Mouse (Mus musculus) embryonic fibroblast, embryonic 13.5 days (primary cell): ENCODE data around the gene Trmt10a. TPM values are rescaled to one million over a fixed set of nuclear protein-coding genes. Genes with fewer than 3 reads are reported as not detected.
"Not testable (repeated sequence)": the region's sequence is repeated elsewhere in the genome, so short reads cannot be mapped to it uniquely, and the experiment has no call there.

Experiments
- H3K27ac ChIP-seq: 2 replicates; pipeline ENCODE4 v1.5.1; 2012; ENCODE audit warnings: low read length, control low read depth, inconsistent platforms; ENCODE audit not compliant: insufficient read depth
- H3K4me1 ChIP-seq: 2 replicates; pipeline ENCODE4 v1.6.1; 2011; ENCODE audit warnings: low read length; ENCODE audit not compliant: control insufficient read depth, insufficient read depth
- H3K4me3 ChIP-seq: 2 replicates; pipeline ENCODE4 v1.5.1; 2011; ENCODE audit warnings: mild to moderate bottlenecking, control low read depth, low read length; ENCODE audit not compliant: insufficient read depth
- CTCF ChIP-seq: IDR thresholded peaks from 2 replicates; pipeline ENCODE4 v1.5.1; 2011; ENCODE audit warnings: mild to moderate bottlenecking, control low read depth, low read length, moderate library complexity, borderline replicate concordance; ENCODE audit not compliant: insufficient read depth
- POLR2A ChIP-seq: IDR thresholded peaks from 2 replicates; pipeline ENCODE4 v1.6.1; 2011; ENCODE audit warnings: low read depth, mild to moderate bottlenecking, control low read depth, low read length, moderate library complexity
- polyA plus RNA-seq: library from polyadenylated mRNA; stranded (reverse); fragments of >200 nt; gene quantifications from 2 replicates; pipeline ENCODE4 v1.2.4, GENCODE M21; 2011; ENCODE audit warnings: low read depth; ENCODE audit not compliant: missing spikeins, insufficient read length

Gene Trmt10a
- polyA plus RNA-seq, 1 experiment: 16.1 TPM

DNA sequence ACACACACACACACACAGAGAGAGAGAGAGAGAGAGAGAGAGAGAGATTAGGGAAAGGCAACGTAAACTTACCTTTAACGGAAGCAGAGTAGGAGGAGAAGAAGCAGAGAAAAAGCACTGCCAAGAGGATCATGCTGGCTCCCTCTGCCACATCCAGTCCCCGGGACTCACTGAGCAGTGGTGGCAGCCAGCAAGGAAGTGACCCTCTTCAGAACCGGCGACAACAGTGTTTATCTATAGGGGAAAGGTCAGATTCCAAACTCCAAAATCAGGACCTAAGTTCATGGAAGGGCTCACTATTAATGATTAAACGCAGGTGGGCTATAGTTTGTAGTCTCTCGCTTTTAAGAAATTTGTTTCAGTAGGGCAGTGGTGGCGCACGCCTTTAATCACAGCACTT, 12.1 kb upstream of the Trmt10a start:
- no peak overlapping the region for H3K27ac ChIP-seq
- H3K4me1 ChIP-seq: no peaks in the 10 kb centered on the region
- TF ChIP-seq POLR2A (no peak), CTCF (no peak)
- H3K4me3 ChIP-seq: no peak overlapping the region

DNA sequence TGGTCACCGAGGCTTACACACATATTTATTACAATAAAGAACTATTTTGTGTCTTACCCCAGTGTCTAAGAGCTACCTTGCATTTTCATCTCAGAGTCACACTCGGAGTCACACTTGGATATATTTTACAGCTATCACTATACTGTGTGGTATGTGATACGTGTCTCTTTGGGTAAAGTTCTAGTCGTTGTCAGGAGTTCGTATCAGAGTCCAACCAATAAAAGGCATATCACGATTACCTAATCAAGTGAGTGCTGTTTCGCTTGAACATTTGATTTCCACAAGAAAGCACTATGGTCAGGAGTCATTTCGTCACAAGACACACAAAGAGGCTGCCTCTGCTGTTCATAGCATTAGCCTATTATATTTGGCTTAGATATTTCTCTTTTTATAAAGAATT, 9.8 kb upstream of the Trmt10a start:
- no peak for TF ChIP-seq POLR2A
- TF ChIP-seq CTCF: no peak
- Histone ChIP-seq H3K4me3 (no peak overlapping the region), H3K4me1 (no peaks in the 10 kb centered on the region), H3K27ac (no peak overlapping the region)

DNA sequence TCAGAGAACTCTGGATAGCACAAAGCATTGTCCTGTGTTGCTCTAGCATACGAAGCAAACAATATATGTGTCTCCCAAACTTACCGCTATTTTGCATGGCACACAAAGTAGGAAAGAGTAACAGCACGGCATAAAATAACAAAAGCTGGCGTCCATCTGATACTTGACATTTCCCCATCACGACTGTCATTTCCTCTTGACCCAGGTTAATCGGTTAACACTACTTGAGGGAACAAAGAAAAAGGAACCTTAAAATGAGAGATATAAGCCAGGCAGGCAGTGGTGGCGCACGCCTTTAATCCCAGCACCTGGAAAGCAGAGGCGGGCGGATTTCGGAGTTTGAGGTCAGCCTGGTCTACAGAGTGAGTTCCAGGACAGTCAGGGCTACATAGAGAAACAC, 9.3 kb upstream of the Trmt10a start:
- Histone ChIP-seq H3K4me1 (no peaks in the 10 kb centered on the region), H3K4me3 (no peak overlapping the region), H3K27ac (no peak overlapping the region)
- TF ChIP-seq POLR2A (no peak), CTCF (no peak)

DNA sequence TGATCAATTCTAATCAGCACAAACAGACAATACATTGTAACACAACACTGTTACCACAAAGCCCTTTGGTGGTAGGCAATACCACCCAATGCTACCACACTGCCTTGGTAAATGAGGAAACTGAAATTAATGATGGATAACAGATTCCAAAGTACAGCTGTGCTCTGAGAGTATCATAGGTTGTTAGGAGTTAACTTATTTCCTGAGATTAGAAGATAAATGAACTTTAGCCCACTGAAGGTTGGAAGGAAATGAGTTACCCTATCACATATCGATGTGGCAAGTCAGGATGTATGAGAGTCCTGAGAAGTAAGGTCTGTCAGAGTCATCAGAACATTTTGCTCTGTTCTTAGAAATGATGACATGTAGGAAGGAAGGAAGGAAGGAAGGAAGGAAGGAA, 8.7 kb upstream of the Trmt10a start:
- TF ChIP-seq CTCF (no peak), POLR2A (no peak)
- Histone ChIP-seq H3K27ac (no peak overlapping the region), H3K4me1 (no peaks in the 10 kb centered on the region), H3K4me3 (no peak overlapping the region)

DNA sequence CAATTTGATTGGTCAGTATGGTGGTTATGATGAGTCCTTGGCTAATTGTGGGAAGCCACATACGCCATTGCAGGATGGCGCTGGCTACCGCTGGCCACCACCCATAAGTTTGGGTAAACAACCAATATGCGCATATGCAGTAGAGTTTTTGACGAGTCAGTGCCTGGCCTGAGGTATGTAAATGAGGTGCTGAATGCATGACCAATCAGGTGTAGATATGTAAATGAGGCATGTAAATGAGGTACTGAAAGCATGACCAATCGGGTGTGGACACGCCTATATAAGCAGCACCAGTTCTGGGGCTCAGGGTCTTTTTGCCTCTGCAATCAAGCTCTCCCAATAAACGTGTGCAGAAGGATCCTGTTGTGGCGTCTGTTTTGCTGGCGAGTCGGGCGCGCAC, 5.1 kb upstream of the Trmt10a start:
- not testable (repeated sequence) for H3K4me1 ChIP-seq, H3K4me3 ChIP-seq, H3K27ac ChIP-seq

DNA sequence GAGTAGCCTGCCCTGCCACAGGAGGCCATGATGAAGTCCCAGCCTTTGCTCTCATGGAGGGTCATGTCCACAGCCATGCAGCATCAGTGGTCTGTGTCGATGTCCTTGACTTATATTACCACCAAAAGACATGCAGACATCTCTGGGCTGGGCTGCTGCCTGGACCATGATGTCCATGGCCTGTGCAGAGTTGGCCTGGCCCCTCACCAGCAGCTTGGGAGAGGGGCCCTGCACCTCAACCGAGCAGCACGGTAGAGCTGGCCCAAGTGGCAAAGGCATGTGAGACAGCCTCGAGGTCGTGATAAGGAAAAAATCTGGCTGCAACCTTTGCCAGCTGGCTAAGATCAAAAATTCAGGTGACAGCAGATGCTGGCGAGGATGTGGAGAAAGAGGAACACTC, 3.6 kb upstream of the Trmt10a start:
- H3K4me1 ChIP-seq: no peaks in the 10 kb centered on the region
- H3K4me3 ChIP-seq: no peak overlapping the region
- TF ChIP-seq POLR2A (no peak), CTCF (no peak)
- no peak overlapping the region for H3K27ac ChIP-seq

DNA sequence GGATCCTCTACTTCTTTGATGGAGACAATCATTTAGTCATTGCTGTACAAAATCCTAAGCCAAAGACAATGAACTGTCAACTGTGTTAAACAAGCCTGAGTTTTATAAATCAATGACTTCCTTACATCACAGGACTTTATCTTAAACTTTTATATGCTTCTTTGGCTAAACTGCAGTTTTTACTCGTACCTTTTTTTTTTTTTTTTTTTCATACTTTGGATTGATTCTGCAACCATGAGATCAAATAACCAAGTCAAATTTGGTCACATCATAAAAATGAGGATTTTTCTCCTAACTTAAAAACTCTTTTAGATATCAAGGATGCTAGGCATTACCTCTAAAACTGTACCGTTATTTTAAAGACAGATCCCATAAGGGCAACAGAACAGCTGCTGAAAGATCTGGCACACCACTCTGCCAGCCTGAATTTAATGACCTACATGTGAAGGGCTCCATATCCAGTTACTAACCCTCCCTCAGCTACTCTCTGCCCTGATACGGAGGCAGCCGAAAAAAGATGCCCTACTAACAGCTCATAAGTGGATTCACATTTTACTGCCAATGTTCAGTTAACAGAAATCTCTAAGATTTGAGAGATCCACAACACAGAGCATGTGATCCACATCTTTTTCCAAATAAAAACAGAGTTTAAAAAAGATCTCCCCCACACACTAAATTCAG, 1.1 kb upstream of the Trmt10a start:
- H3K27ac ChIP-seq: 0 out of 2 replicates have a peak overlapping the region, but pooled peaks have one; percentile 57

DNA sequence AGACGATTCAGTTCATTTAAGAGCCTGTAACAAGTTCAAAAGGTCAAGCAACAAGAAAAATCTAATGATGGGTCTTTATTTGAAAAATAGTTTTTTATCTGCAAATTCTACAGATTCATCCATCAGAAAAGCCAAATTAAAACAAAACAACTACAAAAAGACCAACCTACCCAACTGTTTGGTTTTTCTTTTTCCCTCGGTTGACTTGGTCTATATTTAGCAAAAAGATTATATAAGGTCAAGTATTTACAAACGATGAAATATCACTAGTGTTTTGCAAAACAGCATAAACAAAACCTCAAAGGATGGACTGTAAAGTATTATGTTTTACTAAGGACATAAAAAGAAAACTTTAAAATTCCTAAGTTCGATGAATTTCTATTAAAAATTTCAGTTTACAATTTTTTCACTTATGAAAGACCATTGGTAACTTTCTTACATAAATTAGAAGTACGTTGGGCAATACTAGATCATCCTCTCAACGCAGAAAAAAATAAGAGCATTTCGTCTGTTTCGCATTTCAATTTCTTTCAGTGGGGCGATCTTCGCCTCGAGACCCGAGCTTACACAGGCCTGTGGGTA, 424 bp upstream of the Trmt10a start:
- TF ChIP-seq POLR2A (peak; percentile 82), CTCF (no peak)
- peak overlapping the region; percentile 93 for H3K27ac ChIP-seq
- H3K4me1 ChIP-seq: no peaks in the 10 kb centered on the region
- H3K4me3 ChIP-seq: peak overlapping the region; percentile 41

More for the DNA sequence above, 1.1 kb upstream of the Trmt10a start:
- Histone ChIP-seq H3K4me1 (no peaks in the 10 kb centered on the region), H3K4me3 (peak overlapping the region; percentile 15; the same call in 1 of the 2 replicates)
- TF ChIP-seq CTCF (no peak), POLR2A (no peak)

DNA sequence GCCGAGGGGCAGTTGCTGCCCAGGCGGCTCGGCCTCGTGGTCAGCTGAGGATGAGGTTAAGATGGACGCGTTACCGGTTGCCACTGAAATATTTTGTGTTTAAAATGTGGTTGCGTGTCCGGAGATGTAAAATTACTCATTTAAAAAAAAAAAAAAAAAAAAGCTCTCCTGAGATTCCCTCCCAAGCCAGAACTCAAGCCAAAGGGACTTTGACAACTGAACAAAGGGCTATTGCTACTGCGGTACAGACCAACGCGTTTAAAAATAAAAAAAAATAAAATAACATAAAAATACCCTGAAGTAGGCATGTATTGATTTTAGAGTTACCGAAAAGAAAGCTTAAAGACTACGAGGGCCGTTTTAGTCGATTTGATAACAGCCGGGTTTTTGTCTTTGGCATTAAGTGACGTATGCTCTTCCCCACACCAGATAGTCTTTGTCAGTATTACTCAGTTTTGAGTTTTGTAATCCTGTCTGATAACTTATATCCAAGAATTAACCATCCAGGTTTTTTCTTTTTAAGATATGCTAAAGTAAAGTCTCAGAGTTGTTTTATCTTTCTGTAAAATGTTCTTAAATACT, 903 bp downstream of the Trmt10a start:
- TF ChIP-seq CTCF (no peak), POLR2A (no peak)
- H3K27ac ChIP-seq: peak overlapping the region; percentile 98
- no peaks in the 10 kb centered on the region for H3K4me1 ChIP-seq
- H3K4me3 ChIP-seq: peak overlapping the region; percentile 78

DNA sequence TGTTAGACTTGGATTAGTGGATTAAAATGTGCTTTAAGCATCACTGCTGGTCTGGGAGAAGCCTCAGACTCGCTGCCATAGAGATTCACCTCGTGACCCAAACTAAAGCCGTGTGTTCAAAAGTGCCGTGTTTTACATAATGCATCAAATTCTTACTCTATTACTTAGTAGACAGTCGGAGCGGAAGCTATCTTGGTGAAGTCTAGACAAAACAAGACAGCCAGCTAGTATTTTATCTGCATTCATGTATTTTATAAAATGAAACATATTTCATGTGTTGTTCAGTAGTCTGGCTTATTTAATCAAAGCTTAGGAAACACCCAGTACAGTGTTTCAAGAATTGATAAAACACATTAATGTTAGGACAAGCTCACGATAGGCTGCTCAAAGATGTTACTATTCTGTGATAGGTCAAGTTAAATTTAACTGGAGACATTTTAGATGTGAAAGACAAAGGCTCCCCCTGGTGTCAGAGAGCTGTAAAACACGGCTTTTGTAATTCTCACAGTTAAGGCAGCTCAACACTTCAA, 1.5 kb downstream of the Trmt10a start, which contains the start of gene Mttp:
Mttp (minus strand) TSS at position 327 of the 530 bp plus-strand sequence.
- Histone ChIP-seq H3K27ac (peak within 1 kb of the TSS; percentile 98), H3K4me1 (no peaks in the 10 kb centered on the region), H3K4me3 (peak within 1 kb of the TSS; percentile 78)
- TF ChIP-seq CTCF (no peak), POLR2A (peak; percentile 39; the same call in 1 of the 2 replicates)
